Mouse (Mus musculus) liver, embryonic 16.5 days (tissue): Measurements from ENCODE around the gene Tssk2. TPM values are rescaled to one million over a fixed set of nuclear protein-coding genes. Genes with fewer than 3 reads are reported as not detected.

Experiments
- ATAC-seq: fragments of 200-750 bp; cut with Nextera tagmentation; 2 replicates; pipeline ENCODE4 v1.8.0; 2017; ENCODE audit warnings: low read depth, mild to moderate bottlenecking, moderate number of reproducible peaks, moderate library complexity
- H3K27ac ChIP-seq: fragments of 300-500 bp; sonication (generic); 2 replicates; pipeline ENCODE4 v1.5.1; 2014; ENCODE audit warnings: mild to moderate bottlenecking, low read length
- H3K27me3 ChIP-seq: fragments of 300-500 bp; sonication (generic); 2 replicates; pipeline ENCODE4 v1.6.1; 2014; ENCODE audit warnings: low read depth, low read length, mixed read lengths; ENCODE audit not compliant: control insufficient read depth, insufficient read depth
- H3K36me3 ChIP-seq: fragments of 300-500 bp; sonication (generic); 2 replicates; pipeline ENCODE4 v1.6.1; 2014; ENCODE audit warnings: mild to moderate bottlenecking; ENCODE audit not compliant: control insufficient read depth, insufficient read depth
- H3K4me1 ChIP-seq: fragments of 300-500 bp; sonication (generic); 2 replicates; pipeline ENCODE4 v1.6.1; 2014; ENCODE audit warnings: low read depth, low read length, mixed read lengths; ENCODE audit not compliant: control insufficient read depth
- H3K4me2 ChIP-seq: fragments of 300-500 bp; sonication (generic); 2 replicates; pipeline ENCODE4 v1.6.1; 2014; ENCODE audit warnings: low read depth, low read length, mixed read lengths
- H3K4me3 ChIP-seq: fragments of 300-500 bp; sonication (generic); 2 replicates; pipeline ENCODE4 v1.5.1; 2014; ENCODE audit warnings: low read depth, mild to moderate bottlenecking, low read length
- H3K9ac ChIP-seq: fragments of 300-500 bp; sonication (generic); 2 replicates; pipeline ENCODE4 v1.6.1; 2014; ENCODE audit warnings: low read depth, low read length
- H3K9me3 ChIP-seq: fragments of 300-500 bp; sonication (generic); replicated peaks from 2 replicates; pipeline ENCODE4 v1.6.1; 2016; ENCODE audit warnings: low read length; ENCODE audit not compliant: control insufficient read depth
- WGBS: fragments of 180-500 bp; shearing (Covaris S2); extraction: QIAGEN DNeasy Blood & Tissue Kit; methylation state at CpG from one replicate; pipeline ENCODE4 v1.1.7; 2014; ENCODE audit not compliant: insufficient replicate concordance; 5-methylcytosine and 5-hydroxymethylcytosine counted together
- polyA plus RNA-seq: library from polyadenylated mRNA; unstranded; fragments of >200 nt; fragmentation: Nextera tagmentation; extraction: Ambion mirVana; gene quantifications from 2 replicates; pipeline ENCODE4 v1.2.1, GENCODE M21; 2015

Gene Tssk2
- polyA plus RNA-seq, 1 experiment from 2014 or later = not detected

GRCm38 (mm10) chr16:17890342-17890727, 8.1 kb upstream of the Tssk2 start:
- 62% methylated on average over 2 of the region's 2 CpGs for WGBS
- H3K27ac ChIP-seq = peak overlapping the region; percentile 90; the same call in 1 of the 2 replicates
- H3K9ac ChIP-seq = peak overlapping the region; percentile 98
- H3K4me2 ChIP-seq = peak overlapping the region; percentile 86
- peaks cover 23% of the 10 kb centered on the region for H3K4me1 ChIP-seq
- H3K27me3 ChIP-seq = no peaks in the 10 kb centered on the region
- no peak for ATAC-seq
- H3K36me3 ChIP-seq = no peaks in the 10 kb centered on the region
- no peaks in the 10 kb centered on the region for H3K9me3 ChIP-seq
- H3K4me3 ChIP-seq = peak overlapping the region; percentile 99

GRCm38 (mm10) chr16:17890917-17891566, 7.4 kb upstream of the Tssk2 start:
- peaks cover 20% of the 10 kb centered on the region for H3K4me1 ChIP-seq
- H3K4me2 ChIP-seq = peak overlapping the region; percentile 86
- peak overlapping the region; percentile 99 for H3K4me3 ChIP-seq
- H3K9me3 ChIP-seq = no peaks in the 10 kb centered on the region
- 0% methylated on average over 44 of the region's 44 CpGs for WGBS
- peak; percentile 50 for ATAC-seq
- peak overlapping the region; percentile 98 for H3K9ac ChIP-seq
- H3K27ac ChIP-seq = peak overlapping the region; percentile 90
- H3K27me3 ChIP-seq = no peaks in the 10 kb centered on the region
- no peaks in the 10 kb centered on the region for H3K36me3 ChIP-seq

GRCm38 (mm10) chr16:17891567-17891959, 6.9 kb upstream of the Tssk2 start, which contains the start of gene Gm20518:
Gm20518 (minus strand) TSS chr16:17891671.
- peak within 1 kb of the TSS; percentile 86 for H3K4me2 ChIP-seq
- H3K4me3 ChIP-seq = peak within 1 kb of the TSS; percentile 99
- WGBS = under 1% methylated on average over 38 of the region's 38 CpGs
- H3K36me3 ChIP-seq = no peaks in the 10 kb centered on the region
- H3K4me1 ChIP-seq = peaks cover 20% of the 10 kb centered on the region
- H3K9ac ChIP-seq = peak within 1 kb of the TSS; percentile 98
- no peaks in the 10 kb centered on the region for H3K9me3 ChIP-seq
- no peaks in the 10 kb centered on the region for H3K27me3 ChIP-seq
- peak within 1 kb of the TSS; percentile 90 for H3K27ac ChIP-seq
- ATAC-seq = peak; percentile 97

- no peak overlapping the region for H3K9ac ChIP-seq
- H3K4me2 ChIP-seq = no peak overlapping the region
- ATAC-seq = no peak
- H3K4me3 ChIP-seq = no peak overlapping the region
- no peaks in the 10 kb centered on the region for H3K36me3 ChIP-seq
- H3K4me1 ChIP-seq = peaks cover 20% of the 10 kb centered on the region
- H3K27ac ChIP-seq = no peak overlapping the region
- no peaks in the 10 kb centered on the region for H3K27me3 ChIP-seq
- no peaks in the 10 kb centered on the region for H3K9me3 ChIP-seq
- 62% methylated on average over 3 of the region's 3 CpGs for WGBS
These were observed 5.8 kb upstream of the Tssk2 start for GRCm38 (mm10) chr16:17892606-17893005.

GRCm38 (mm10) chr16:17893923-17894322, 4.5 kb upstream of the Tssk2 start, which contains the start of gene Tssk1:
Tssk1 (plus strand) TSS chr16:17894223.
- no peak within 1 kb of the TSS for H3K4me2 ChIP-seq
- no peak within 1 kb of the TSS for H3K4me3 ChIP-seq
- no peak within 1 kb of the TSS for H3K27ac ChIP-seq
- H3K4me1 ChIP-seq = peaks cover 20% of the 10 kb centered on the region
- WGBS = 70% methylated on average over 2 of the region's 2 CpGs
- no peaks in the 10 kb centered on the region for H3K9me3 ChIP-seq
- H3K27me3 ChIP-seq = no peaks in the 10 kb centered on the region
- no peak for ATAC-seq
- H3K36me3 ChIP-seq = no peaks in the 10 kb centered on the region
- no peak within 1 kb of the TSS for H3K9ac ChIP-seq

DNA sequence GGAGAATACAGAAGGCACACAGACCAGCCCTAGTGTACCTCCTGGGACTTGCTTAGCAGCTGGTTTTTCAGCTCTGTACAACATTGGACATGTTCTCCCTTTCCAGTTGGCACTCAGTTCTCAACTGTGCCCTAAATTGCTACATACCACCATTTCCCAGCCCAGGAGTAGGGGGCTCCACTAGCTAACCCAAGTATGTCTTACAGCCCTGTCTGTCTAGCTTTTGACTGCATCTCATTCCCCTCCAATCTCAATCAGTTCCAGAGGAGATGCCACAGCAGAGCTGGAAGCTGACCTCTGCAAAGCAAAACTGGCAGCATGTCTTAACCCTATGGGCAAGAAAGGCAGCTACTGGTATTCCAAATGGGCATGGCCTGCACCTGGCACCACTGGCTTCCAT, 2.3 kb upstream of the Tssk2 start:
- H3K4me1 ChIP-seq = peaks cover 7% of the 10 kb centered on the region
- H3K4me3 ChIP-seq = no peak overlapping the region
- no peaks in the 10 kb centered on the region for H3K36me3 ChIP-seq
- no peak overlapping the region for H3K9ac ChIP-seq
- no peak for ATAC-seq
- H3K27me3 ChIP-seq = no peaks in the 10 kb centered on the region
- no peaks in the 10 kb centered on the region for H3K9me3 ChIP-seq
- H3K4me2 ChIP-seq = no peak overlapping the region
- no peak overlapping the region for H3K27ac ChIP-seq

- WGBS = 0% methylated on average over 35 of the region's 35 CpGs
- Histone ChIP-seq H3K4me2 (peak within 1 kb of the TSS; percentile 71), H3K4me3 (peak within 1 kb of the TSS; percentile 85), H3K36me3 (peaks cover 16% of the 10 kb centered on the region), H3K4me1 (peaks cover 16% of the 10 kb centered on the region), H3K27ac (0 out of 2 replicates have a peak within 1 kb of the TSS, but pooled peaks have one; percentile 31), H3K9ac (peak within 1 kb of the TSS; percentile 78), H3K9me3 (no peaks in the 10 kb centered on the region), H3K27me3 (peaks cover 45% of the 10 kb centered on the region)
- peak; percentile 95 for ATAC-seq
These were observed 12.7 kb downstream of the Tssk2 start, which contains the start of gene Ess2 for GRCm38 (mm10) chr16:17911052-17911595. Ess2 (minus strand) TSS chr16:17911348.

GRCm38 (mm10) chr16:17914307-17915249, 16.1 kb downstream of the Tssk2 start, which contains the start of gene Gsc2:
Gsc2 (minus strand) TSS chr16:17915059.
- no peak within 1 kb of the TSS for H3K9ac ChIP-seq
- WGBS = under 1% methylated on average over 104 of the region's 106 CpGs

More at GRCm38 (mm10) chr16:17914307-17915249, 16.1 kb downstream of the Tssk2 start, which contains the start of gene Gsc2:
- peak within 1 kb of the TSS; percentile 62 for H3K4me2 ChIP-seq
- H3K27me3 ChIP-seq = peaks cover 61% of the 10 kb centered on the region
- no peak within 1 kb of the TSS for H3K27ac ChIP-seq
- H3K36me3 ChIP-seq = no peaks in the 10 kb centered on the region
- peaks cover 16% of the 10 kb centered on the region for H3K4me1 ChIP-seq
- peak within 1 kb of the TSS; percentile 42 for H3K4me3 ChIP-seq
- no peaks in the 10 kb centered on the region for H3K9me3 ChIP-seq
- ATAC-seq = no peak
